Mouse (Mus musculus) heart, embryonic 12.5 days (tissue): ENCODE results near the gene Slc1a1. TPM values are rescaled to one million over a fixed set of nuclear protein-coding genes. Genes with fewer than 3 reads are reported as not detected.

Source experiments
- ATAC-seq: fragments of 200-750 bp; cut with Nextera tagmentation; 2 replicates; pipeline ENCODE4 v1.8.0; 2017; ENCODE audit warnings: moderate TSS enrichment, moderate library complexity; ENCODE audit not compliant: insufficient number of reproducible peaks, low FRiP score
- H3K27ac ChIP-seq: fragments of 300-500 bp; sonication (generic); 2 replicates; pipeline ENCODE4 v1.5.1; 2016; ENCODE audit warnings: mild to moderate bottlenecking, moderate library complexity; ENCODE audit not compliant: poor library complexity, severe bottlenecking
- H3K27me3 ChIP-seq: fragments of 300-500 bp; sonication (generic); replicated peaks from 2 replicates; pipeline ENCODE4 v1.6.1; 2016; ENCODE audit warnings: mild to moderate bottlenecking, moderate library complexity
- H3K36me3 ChIP-seq: fragments of 300-500 bp; sonication (generic); 2 replicates; pipeline ENCODE4 v1.6.1; 2016; ENCODE audit warnings: mild to moderate bottlenecking, moderate library complexity
- H3K4me1 ChIP-seq: fragments of 300-500 bp; sonication (generic); replicated peaks from 2 replicates; pipeline ENCODE4 v1.6.1; 2016; ENCODE audit warnings: mild to moderate bottlenecking
- H3K4me2 ChIP-seq: fragments of 300-500 bp; sonication (generic); 2 replicates; pipeline ENCODE4 v1.6.1; 2016; ENCODE audit warnings: mild to moderate bottlenecking, moderate library complexity
- H3K4me3 ChIP-seq: fragments of 300-500 bp; sonication (generic); 2 replicates; pipeline ENCODE4 v1.5.1; 2016; ENCODE audit warnings: mild to moderate bottlenecking
- H3K9ac ChIP-seq: fragments of 300-500 bp; sonication (generic); 2 replicates; pipeline ENCODE4 v1.6.1; 2016; ENCODE audit warnings: mild to moderate bottlenecking, moderate library complexity
- H3K9me3 ChIP-seq: fragments of 300-500 bp; sonication (generic); replicated peaks from 2 replicates; pipeline ENCODE4 v1.6.1; 2016; ENCODE audit warnings: mild to moderate bottlenecking, moderate library complexity
- WGBS: fragments of 180-500 bp; shearing (Covaris S2); methylation state at CpG from one replicate; pipeline ENCODE4 v1.1.7; 2016; 5-methylcytosine and 5-hydroxymethylcytosine counted together
- polyA plus RNA-seq: library from polyadenylated mRNA; unstranded; fragments of >200 nt; fragmentation: Nextera tagmentation; extraction: Ambion mirVana; gene quantifications from 2 replicates; pipeline ENCODE4 v1.2.1, GENCODE M21; 2016

Slc1a1 gene
- polyA plus RNA-seq, 1 experiment from 2014 or later: 1.7 TPM

- no peak overlapping the region for H3K9ac ChIP-seq
- WGBS: 62% methylated on average over 1 of the region's 1 CpGs
- H3K27me3 ChIP-seq: no peaks in the 10 kb centered on the region
- H3K36me3 ChIP-seq: no peaks in the 10 kb centered on the region
- H3K9me3 ChIP-seq: no peaks in the 10 kb centered on the region
- no peak overlapping the region for H3K27ac ChIP-seq
- H3K4me2 ChIP-seq: no peak overlapping the region
- no peaks in the 10 kb centered on the region for H3K4me1 ChIP-seq
- H3K4me3 ChIP-seq: no peak overlapping the region
- ATAC-seq: no peak
Measured at GRCm38 (mm10) chr19:28854831-28855230, 20.0 kb downstream of the Slc1a1 start.

- H3K27me3 ChIP-seq: no peaks in the 10 kb centered on the region
- H3K36me3 ChIP-seq: no peaks in the 10 kb centered on the region
- H3K4me3 ChIP-seq: no peak overlapping the region
- no peak for ATAC-seq
- no peak overlapping the region for H3K9ac ChIP-seq
- 81% methylated on average over 2 of the region's 2 CpGs for WGBS
- H3K27ac ChIP-seq: no peak overlapping the region
- no peaks in the 10 kb centered on the region for H3K9me3 ChIP-seq
- no peaks in the 10 kb centered on the region for H3K4me1 ChIP-seq
- no peak overlapping the region for H3K4me2 ChIP-seq
Measured at GRCm38 (mm10) chr19:28860246-28860645, 25.4 kb downstream of the Slc1a1 start.

GRCm38 (mm10) chr19:28863626-28864025, 28.8 kb downstream of the Slc1a1 start:
- H3K36me3 ChIP-seq: no peaks in the 10 kb centered on the region
- WGBS: 88% methylated on average over 10 of the region's 10 CpGs
- no peak for ATAC-seq
- no peaks in the 10 kb centered on the region for H3K4me1 ChIP-seq
- no peak overlapping the region for H3K4me2 ChIP-seq
- no peaks in the 10 kb centered on the region for H3K27me3 ChIP-seq
- no peak overlapping the region for H3K9ac ChIP-seq
- H3K4me3 ChIP-seq: no peak overlapping the region
- no peaks in the 10 kb centered on the region for H3K9me3 ChIP-seq
- no peak overlapping the region for H3K27ac ChIP-seq

GRCm38 (mm10) chr19:28864981-28865380, 30.1 kb downstream of the Slc1a1 start:
- Histone ChIP-seq H3K9me3 (no peaks in the 10 kb centered on the region), H3K4me3 (no peak overlapping the region), H3K36me3 (no peaks in the 10 kb centered on the region), H3K4me2 (no peak overlapping the region), H3K27ac (no peak overlapping the region), H3K9ac (no peak overlapping the region), H3K4me1 (no peaks in the 10 kb centered on the region), H3K27me3 (no peaks in the 10 kb centered on the region)
- ATAC-seq: no peak
- 79% methylated on average over 6 of the region's 6 CpGs for WGBS

- Histone ChIP-seq H3K4me3 (no peak overlapping the region), H3K36me3 (no peaks in the 10 kb centered on the region), H3K9ac (no peak overlapping the region), H3K27ac (no peak overlapping the region), H3K4me2 (no peak overlapping the region), H3K4me1 (no peaks in the 10 kb centered on the region), H3K9me3 (no peaks in the 10 kb centered on the region), H3K27me3 (no peaks in the 10 kb centered on the region)
- ATAC-seq: no peak
- 83% methylated on average over 1 of the region's 1 CpGs for WGBS
Measured at GRCm38 (mm10) chr19:28865501-28865900, 30.7 kb downstream of the Slc1a1 start.

DNA sequence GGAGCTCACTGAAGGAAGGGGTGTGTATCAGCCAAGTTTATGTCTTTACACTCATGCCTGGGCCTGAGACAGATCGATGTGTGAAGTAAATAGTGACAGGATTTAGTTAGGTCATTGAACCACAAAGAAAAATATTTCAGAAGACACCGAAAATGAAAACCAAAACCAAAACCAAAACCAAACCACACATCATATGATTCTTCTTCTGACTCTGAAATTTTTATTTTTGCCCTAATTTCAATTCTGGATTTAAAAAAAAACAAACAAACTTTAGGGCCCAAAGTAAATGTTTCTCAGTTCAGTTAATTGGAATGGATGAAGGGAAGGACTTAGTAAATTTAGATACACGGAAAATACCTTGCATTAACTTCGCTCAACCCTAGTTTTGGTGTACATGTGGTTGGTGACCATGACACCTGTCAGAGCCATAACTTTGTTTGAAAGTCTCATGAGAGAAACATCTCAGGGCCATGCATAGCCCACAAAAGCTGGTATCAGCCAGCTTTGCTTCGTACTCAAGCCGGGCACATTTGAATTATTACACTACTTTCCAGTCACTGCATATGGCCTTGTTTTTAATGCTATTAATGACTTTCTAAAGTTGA, 34.5 kb downstream of the Slc1a1 start:
- WGBS: 81% methylated on average over 6 of the region's 6 CpGs
- no peaks in the 10 kb centered on the region for H3K4me1 ChIP-seq
- ATAC-seq: no peak
- H3K27ac ChIP-seq: no peak overlapping the region
- H3K9ac ChIP-seq: no peak overlapping the region
- no peaks in the 10 kb centered on the region for H3K36me3 ChIP-seq
- H3K9me3 ChIP-seq: no peaks in the 10 kb centered on the region
- H3K4me2 ChIP-seq: no peak overlapping the region
- no peak overlapping the region for H3K4me3 ChIP-seq
- no peaks in the 10 kb centered on the region for H3K27me3 ChIP-seq

- Histone ChIP-seq H3K9me3 (no peaks in the 10 kb centered on the region), H3K4me3 (no peak overlapping the region), H3K9ac (no peak overlapping the region), H3K4me2 (no peak overlapping the region), H3K27ac (no peak overlapping the region), H3K27me3 (no peaks in the 10 kb centered on the region), H3K4me1 (no peaks in the 10 kb centered on the region), H3K36me3 (no peaks in the 10 kb centered on the region)
- WGBS: 77% methylated on average over 2 of the region's 2 CpGs
- ATAC-seq: no peak
Measured at GRCm38 (mm10) chr19:28870351-28870750, 35.5 kb downstream of the Slc1a1 start.

- ATAC-seq: no peak
- H3K9ac ChIP-seq: no peak overlapping the region
- 95% methylated on average over 2 of the region's 2 CpGs for WGBS
- no peaks in the 10 kb centered on the region for H3K27me3 ChIP-seq
- H3K4me1 ChIP-seq: peaks cover 4% of the 10 kb centered on the region; the same call in 1 of the 2 replicates
- H3K36me3 ChIP-seq: no peaks in the 10 kb centered on the region
- no peak overlapping the region for H3K4me3 ChIP-seq
- no peak overlapping the region for H3K4me2 ChIP-seq
- H3K27ac ChIP-seq: no peak overlapping the region
- H3K9me3 ChIP-seq: no peaks in the 10 kb centered on the region
Measured at GRCm38 (mm10) chr19:28879476-28879875, 44.6 kb downstream of the Slc1a1 start.

DNA sequence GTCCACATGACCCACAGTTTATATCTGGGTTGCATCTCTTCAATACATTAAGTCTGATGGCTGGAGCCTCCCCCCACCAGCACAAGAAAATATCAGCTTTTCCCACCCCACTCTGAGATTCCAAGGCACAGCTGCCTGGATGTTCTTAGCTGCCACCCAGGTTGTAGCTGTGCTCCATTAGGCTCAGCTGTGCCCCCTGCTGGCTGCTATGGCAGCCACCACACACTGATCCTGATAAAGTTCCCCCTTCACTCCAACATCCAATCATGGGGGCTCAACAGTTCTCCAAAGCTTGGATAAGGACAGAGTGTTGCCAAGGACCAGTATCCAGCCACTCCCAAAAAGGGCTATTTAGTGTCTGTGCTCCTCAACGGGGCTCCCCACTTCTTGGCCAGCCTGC, 48.3 kb downstream of the Slc1a1 start:
- H3K9ac ChIP-seq: no peak overlapping the region
- no peaks in the 10 kb centered on the region for H3K36me3 ChIP-seq
- no peaks in the 10 kb centered on the region for H3K27me3 ChIP-seq
- H3K27ac ChIP-seq: no peak overlapping the region
- no peak overlapping the region for H3K4me3 ChIP-seq
- WGBS: 67% methylated on average over 1 of the region's 1 CpGs
- no peaks in the 10 kb centered on the region for H3K9me3 ChIP-seq
- ATAC-seq: no peak
- no peak overlapping the region for H3K4me2 ChIP-seq
- peaks cover 4% of the 10 kb centered on the region; the same call in 1 of the 2 replicates for H3K4me1 ChIP-seq

GRCm38 (mm10) chr19:28888496-28888895, 53.6 kb downstream of the Slc1a1 start:
- Histone ChIP-seq H3K4me1 (peaks cover 15% of the 10 kb centered on the region), H3K36me3 (no peaks in the 10 kb centered on the region), H3K9ac (no peak overlapping the region), H3K27ac (no peak overlapping the region), H3K27me3 (no peaks in the 10 kb centered on the region), H3K4me2 (no peak overlapping the region), H3K9me3 (no peaks in the 10 kb centered on the region), H3K4me3 (no peak overlapping the region)
- WGBS: 25% methylated on average over 1 of the region's 1 CpGs
- no peak for ATAC-seq

- WGBS: 61% methylated on average over 3 of the region's 3 CpGs
- Histone ChIP-seq H3K36me3 (no peaks in the 10 kb centered on the region), H3K27ac (no peak overlapping the region), H3K4me1 (peaks cover 11% of the 10 kb centered on the region; the same call in 1 of the 2 replicates), H3K4me2 (no peak overlapping the region), H3K9me3 (no peaks in the 10 kb centered on the region), H3K27me3 (no peaks in the 10 kb centered on the region), H3K9ac (no peak overlapping the region), H3K4me3 (no peak overlapping the region)
- ATAC-seq: no peak
Measured at GRCm38 (mm10) chr19:28889251-28889650, 54.4 kb downstream of the Slc1a1 start.

GRCm38 (mm10) chr19:28891238-28891637, 56.4 kb downstream of the Slc1a1 start:
- Histone ChIP-seq H3K4me3 (no peak overlapping the region), H3K9ac (no peak overlapping the region), H3K36me3 (no peaks in the 10 kb centered on the region), H3K9me3 (no peaks in the 10 kb centered on the region), H3K4me1 (peaks cover 11% of the 10 kb centered on the region; the same call in 1 of the 2 replicates), H3K27me3 (no peaks in the 10 kb centered on the region), H3K27ac (no peak overlapping the region), H3K4me2 (no peak overlapping the region)
- 23% methylated on average over 5 of the region's 5 CpGs for WGBS
- ATAC-seq: no peak
